Mouse (Mus musculus): ENCODE data around the gene Fgd5. TPM values are rescaled to one million over a fixed set of nuclear protein-coding genes. Genes with fewer than 3 reads are reported as not detected.

Fgd5 gene
- polyA plus RNA-seq, 1 experiment from 2014 or later, result 8.1 TPM

DNA sequence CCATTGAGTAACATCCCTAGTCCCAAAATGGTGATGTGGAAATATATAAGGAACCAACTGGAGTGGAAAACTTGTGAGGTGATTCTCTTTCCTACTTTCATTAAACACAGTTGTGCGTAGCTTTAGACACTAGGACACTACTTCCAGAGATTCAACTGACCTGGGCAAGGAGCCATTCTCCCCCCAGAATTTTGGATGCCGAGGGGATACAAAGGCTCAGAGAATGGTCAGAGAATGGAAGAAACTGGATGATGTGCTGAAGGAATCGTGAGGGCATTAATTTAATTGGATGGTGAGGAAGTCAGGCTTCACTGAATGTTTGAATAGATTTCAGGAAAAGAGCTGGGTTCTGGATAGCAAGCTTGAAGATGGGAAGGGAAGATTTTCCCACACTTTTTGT lies 114.1 kb downstream of the Fgd5 start:
- Histone ChIP-seq H3K27me3 (ENCODE audit: control insufficient read depth, insufficient read depth, low read length) (no peaks in the 10 kb centered on the region), H3K4me2 (ENCODE audit: low read depth, low read length) (peak overlapping the region; percentile 68), H3K27ac (ENCODE audit: low read length) (peak overlapping the region; percentile 100), H3K9me3 (replicated peaks; ENCODE audit: control insufficient read depth, low read length) (no peaks in the 10 kb centered on the region), H3K4me1 (ENCODE audit: control insufficient read depth, insufficient read depth, low read length) (peaks cover 31% of the 10 kb centered on the region), H3K36me3 (ENCODE audit: control insufficient read depth, insufficient read depth, low read length) (no peaks in the 10 kb centered on the region), H3K4me3 (replicated peaks; ENCODE audit: low read length) (peak overlapping the region; percentile 71), H3K9ac (ENCODE audit: low read length) (peak overlapping the region; percentile 94)
- ATAC-seq (ENCODE audit: insufficient read depth, low FRiP score), result no peak
- WGBS, result 19% methylated on average over 3 of the region's 3 CpGs

DNA sequence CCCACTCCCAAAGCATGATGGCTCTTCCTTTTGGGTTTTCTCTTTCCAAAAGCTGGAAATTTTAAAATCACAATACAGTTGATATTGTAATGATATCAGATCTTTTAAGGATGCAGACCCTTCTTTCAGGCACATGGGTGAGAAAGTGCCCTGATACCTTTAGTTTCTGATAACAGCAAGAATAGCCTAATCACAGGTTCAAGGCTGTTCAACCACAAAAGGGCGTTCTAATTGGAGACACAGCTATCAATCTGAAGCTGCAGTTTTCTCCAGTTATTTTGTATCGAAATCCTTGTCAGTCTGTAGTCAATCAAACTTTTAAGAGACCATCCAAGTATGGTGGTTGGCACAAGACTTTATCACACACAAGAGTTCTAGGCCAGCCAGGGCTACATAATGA lies 115.2 kb downstream of the Fgd5 start:
- H3K4me2 ChIP-seq (ENCODE audit: low read depth, low read length), result no peak overlapping the region

DNA sequence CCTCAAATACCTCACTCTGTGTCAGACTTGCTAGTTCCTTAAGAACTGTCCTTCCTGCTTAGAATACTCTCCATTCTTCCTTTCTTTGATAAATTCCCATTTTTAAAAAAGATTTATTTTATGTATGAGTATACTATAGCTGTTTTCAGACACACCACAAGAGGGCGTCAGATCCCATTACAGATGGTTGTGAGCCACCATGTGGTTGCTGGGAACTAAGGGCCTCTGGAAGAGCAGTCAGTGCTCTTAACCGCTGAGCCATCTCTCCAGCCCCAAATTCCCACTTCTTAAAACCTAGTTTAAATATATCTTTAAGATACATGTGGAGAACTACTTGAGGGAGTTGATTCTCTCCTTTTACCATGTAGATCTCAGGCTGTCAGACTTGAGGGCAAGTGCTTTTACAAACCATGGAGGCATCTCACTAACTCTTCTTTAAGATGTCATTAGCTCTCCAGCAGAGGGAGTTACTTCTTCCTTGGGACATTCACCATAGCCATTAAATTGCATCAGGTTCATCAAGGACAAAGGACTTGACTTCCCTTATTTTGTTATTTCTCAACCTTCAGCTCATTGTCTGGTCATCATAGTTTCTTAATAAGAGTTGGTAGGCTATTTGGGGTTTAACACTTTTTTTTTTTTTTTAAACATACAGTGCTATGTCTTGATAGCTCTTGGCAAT lies 122.1 kb downstream of the Fgd5 start:
- 65% methylated on average over 2 of the region's 2 CpGs for WGBS

More for the DNA sequence above, 115.2 kb downstream of the Fgd5 start:
- no peak for ATAC-seq (ENCODE audit: insufficient read depth, low FRiP score)
- Histone ChIP-seq H3K27ac (ENCODE audit: low read length) (no peak overlapping the region), H3K9ac (ENCODE audit: low read length) (no peak overlapping the region), H3K36me3 (ENCODE audit: control insufficient read depth, insufficient read depth, low read length) (no peaks in the 10 kb centered on the region), H3K9me3 (replicated peaks; ENCODE audit: control insufficient read depth, low read length) (no peaks in the 10 kb centered on the region), H3K27me3 (ENCODE audit: control insufficient read depth, insufficient read depth, low read length) (no peaks in the 10 kb centered on the region), H3K4me1 (ENCODE audit: control insufficient read depth, insufficient read depth, low read length) (peaks cover 31% of the 10 kb centered on the region), H3K4me3 (replicated peaks; ENCODE audit: low read length) (no peak overlapping the region)
- 80% methylated on average over 2 of the region's 2 CpGs for WGBS

DNA sequence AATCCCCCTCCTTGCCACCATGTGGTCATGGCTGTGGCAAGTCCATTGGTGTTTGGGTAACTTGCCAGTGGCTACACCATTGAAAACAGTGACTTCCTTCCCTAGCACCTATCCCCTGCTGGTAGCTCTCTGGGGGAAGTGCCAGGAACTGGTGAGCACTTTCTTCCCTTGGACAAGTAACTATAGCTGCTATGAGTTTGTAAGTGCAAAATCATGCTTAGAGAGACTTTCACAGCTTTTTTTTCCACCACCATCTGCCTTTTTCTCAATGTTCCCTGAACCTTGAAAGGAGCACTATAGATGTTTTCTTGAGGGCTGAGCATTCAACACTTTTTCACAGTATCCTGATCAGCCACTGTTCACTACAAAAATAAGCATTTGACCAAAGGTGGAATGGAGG lies 145.9 kb downstream of the Fgd5 start:
- no peak for ATAC-seq (ENCODE audit: insufficient read depth, low FRiP score)
- no peak overlapping the region for H3K27ac ChIP-seq (ENCODE audit: low read length)

More for the DNA sequence above, 122.1 kb downstream of the Fgd5 start:
- Histone ChIP-seq H3K4me1 (ENCODE audit: control insufficient read depth, insufficient read depth, low read length) (0 out of 2 replicates have a peak, but pooled peaks cover 4% of the 10 kb centered on the region), H3K4me3 (replicated peaks; ENCODE audit: low read length) (no peak overlapping the region), H3K36me3 (ENCODE audit: control insufficient read depth, insufficient read depth, low read length) (no peaks in the 10 kb centered on the region), H3K9ac (ENCODE audit: low read length) (no peak overlapping the region), H3K4me2 (ENCODE audit: low read depth, low read length) (no peak overlapping the region), H3K27ac (ENCODE audit: low read length) (no peak overlapping the region), H3K27me3 (ENCODE audit: control insufficient read depth, insufficient read depth, low read length) (no peaks in the 10 kb centered on the region), H3K9me3 (replicated peaks; ENCODE audit: control insufficient read depth, low read length) (no peaks in the 10 kb centered on the region)
- ATAC-seq (ENCODE audit: insufficient read depth, low FRiP score), result no peak

More for the DNA sequence above, 145.9 kb downstream of the Fgd5 start:
- Histone ChIP-seq H3K9ac (ENCODE audit: low read length) (no peak overlapping the region), H3K9me3 (replicated peaks; ENCODE audit: control insufficient read depth, low read length) (no peaks in the 10 kb centered on the region), H3K27me3 (ENCODE audit: control insufficient read depth, insufficient read depth, low read length) (no peaks in the 10 kb centered on the region), H3K4me3 (replicated peaks; ENCODE audit: low read length) (no peak overlapping the region), H3K36me3 (ENCODE audit: control insufficient read depth, insufficient read depth, low read length) (no peaks in the 10 kb centered on the region), H3K4me1 (ENCODE audit: control insufficient read depth, insufficient read depth, low read length) (no peaks in the 10 kb centered on the region), H3K4me2 (ENCODE audit: low read depth, low read length) (no peak overlapping the region)

Other genes with a start within 250 kb of the Fgd5 start
- 0.35 and 1.0 TPM in 2 replicates for gene Grip2, start 151.6 kb upstream of the Fgd5 start, polyA plus RNA-seq (2015; fragmentation: Nextera tagmentation; extraction: Ambion mirVana)
- gene Ccdc174, start 100.8 kb upstream of the Fgd5 start, polyA plus RNA-seq (2015; fragmentation: Nextera tagmentation; extraction: Ambion mirVana), result 28.2 TPM in 2 replicates
- gene 4930590J08Rik, start 76.1 kb upstream of the Fgd5 start, polyA plus RNA-seq (2015; fragmentation: Nextera tagmentation; extraction: Ambion mirVana), result 0.19 and 0.24 TPM in 2 replicates
- 11.5 and 14.7 TPM in 2 replicates for gene Nr2c2, start 112.5 kb downstream of the Fgd5 start, polyA plus RNA-seq (2015; fragmentation: Nextera tagmentation; extraction: Ambion mirVana)
- gene Mrps25, start 205.2 kb downstream of the Fgd5 start, polyA plus RNA-seq (2015; fragmentation: Nextera tagmentation; extraction: Ambion mirVana), result 81.3 and 89.8 TPM in 2 replicates
- 23.8 and 24.4 TPM in 2 replicates for gene Rbsn, start 236.0 kb downstream of the Fgd5 start, polyA plus RNA-seq (2015; fragmentation: Nextera tagmentation; extraction: Ambion mirVana)

Measured in stomach, embryonic 16.5 days (tissue).